Mouse (Mus musculus) midbrain, embryonic 10.5 days (tissue): Measurements from ENCODE around the gene Aaed1. TPM values are rescaled to one million over a fixed set of nuclear protein-coding genes. Genes with fewer than 3 reads are reported as not detected.

Experiments
- DNase-seq: peaks from one replicate; pipeline ENCODE4 v3.0.0-alpha.2; 2017; ENCODE audit warnings: low spot score
- H3K27ac ChIP-seq: fragments of 300-500 bp; sonication (generic); replicated peaks from 2 replicates; pipeline ENCODE4 v1.5.1; 2016; ENCODE audit warnings: mild to moderate bottlenecking
- H3K27me3 ChIP-seq: fragments of 300-500 bp; sonication (generic); 2 replicates; pipeline ENCODE4 v1.6.1; 2016; ENCODE audit warnings: low read depth, mild to moderate bottlenecking; ENCODE audit not compliant: poor library complexity, severe bottlenecking
- H3K36me3 ChIP-seq: fragments of 300-500 bp; sonication (generic); 2 replicates; pipeline ENCODE4 v1.6.1; 2016; ENCODE audit warnings: mild to moderate bottlenecking, moderate library complexity
- H3K4me1 ChIP-seq: fragments of 300-500 bp; sonication (generic); 2 replicates; pipeline ENCODE4 v1.6.1; 2016
- H3K4me3 ChIP-seq: fragments of 300-500 bp; sonication (generic); 2 replicates; pipeline ENCODE4 v1.5.1; 2016; ENCODE audit warnings: mild to moderate bottlenecking, moderate library complexity
- H3K9me3 ChIP-seq: fragments of 300-500 bp; sonication (generic); replicated peaks from 2 replicates; pipeline ENCODE4 v1.6.1; 2016; ENCODE audit warnings: mild to moderate bottlenecking
- WGBS: fragments of 180-500 bp; shearing (Covaris S2); methylation state at CpG from one replicate; pipeline ENCODE4 v1.1.7; 2016; 5-methylcytosine and 5-hydroxymethylcytosine counted together
- polyA plus RNA-seq: library from polyadenylated mRNA; unstranded; fragments of >200 nt; fragmentation: Nextera tagmentation; extraction: Ambion mirVana; gene quantifications from 2 replicates; pipeline ENCODE4 v1.2.1, GENCODE M21; 2016

The Aaed1 gene
- polyA plus RNA-seq, 1 experiment from 2014 or later, result 25.3 TPM

DNA sequence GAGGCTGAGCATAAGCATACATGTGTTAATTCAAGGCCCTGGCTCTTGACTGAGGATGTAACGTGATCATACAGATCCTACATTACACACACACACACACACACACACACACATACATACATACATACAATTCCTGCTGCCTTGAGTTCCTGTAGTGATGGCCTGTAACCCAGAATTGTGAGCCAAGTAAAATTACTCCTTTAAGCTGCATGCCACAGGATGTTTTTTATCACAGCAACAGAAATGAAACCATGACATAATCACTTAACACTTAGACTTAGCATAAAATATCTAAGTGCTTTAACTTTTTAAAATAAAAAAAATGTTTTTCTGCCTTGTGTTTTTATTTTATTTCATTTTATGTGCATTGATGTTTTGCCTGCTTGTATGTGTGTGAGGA lies 13.4 kb downstream of the Aaed1 start:
- 94% methylated on average over 1 of the region's 1 CpGs for WGBS
- no peak overlapping the region for H3K27ac ChIP-seq
- no peaks in the 10 kb centered on the region for H3K9me3 ChIP-seq
- no peak for DNase-seq
- H3K36me3 ChIP-seq, result peaks cover 9% of the 10 kb centered on the region
- H3K4me1 ChIP-seq, result no peaks in the 10 kb centered on the region
- H3K4me3 ChIP-seq, result no peak overlapping the region
- no peaks in the 10 kb centered on the region for H3K27me3 ChIP-seq

DNA sequence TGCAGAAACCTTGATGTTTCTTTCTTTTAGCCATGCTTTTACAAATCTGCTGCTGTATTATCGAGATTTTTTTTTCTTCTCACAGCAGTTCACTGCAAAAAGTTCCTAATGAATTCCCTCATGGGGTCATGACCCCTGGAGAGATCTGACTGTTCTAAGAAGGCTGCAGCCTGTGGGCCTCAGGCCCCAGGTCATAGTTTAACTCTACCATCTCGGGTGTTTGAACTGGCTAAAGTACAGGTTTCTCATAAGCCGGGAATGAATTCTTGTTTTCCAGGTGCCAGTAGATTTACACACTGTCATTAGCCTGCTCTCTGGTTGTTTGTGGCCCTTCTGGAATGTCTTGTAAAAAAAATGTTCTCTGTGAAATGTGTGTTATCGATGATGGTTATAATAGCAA lies 25.7 kb downstream of the Aaed1 start:
- H3K27ac ChIP-seq, result no peak overlapping the region
- H3K36me3 ChIP-seq, result 0 out of 2 replicates have a peak, but pooled peaks cover 3% of the 10 kb centered on the region
- no peak for DNase-seq
- H3K4me3 ChIP-seq, result no peak overlapping the region
- H3K9me3 ChIP-seq, result 0 out of 2 replicates have a peak, but pooled peaks cover 3% of the 10 kb centered on the region
- H3K4me1 ChIP-seq, result peaks cover 12% of the 10 kb centered on the region
- H3K27me3 ChIP-seq, result no peaks in the 10 kb centered on the region
- 49% methylated on average over 4 of the region's 4 CpGs for WGBS

DNA sequence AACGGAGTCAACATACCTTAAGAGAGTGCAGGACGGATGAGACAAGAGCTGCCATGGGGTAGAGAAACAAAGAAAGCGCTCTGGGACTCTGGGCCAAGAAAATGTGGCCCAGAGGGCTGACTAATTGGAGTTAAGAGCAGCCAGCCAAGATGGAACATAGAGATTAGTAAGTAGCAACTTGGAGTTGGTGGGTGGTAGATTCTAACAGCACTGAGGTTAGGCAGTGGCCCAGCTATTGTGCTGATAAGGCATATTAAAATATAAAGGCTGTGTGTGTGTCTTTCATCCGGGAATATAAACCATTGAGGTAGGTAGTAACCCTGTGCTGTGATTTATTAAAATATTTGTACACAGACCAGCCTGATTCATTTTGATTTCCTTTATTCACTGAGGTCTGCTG lies 26.2 kb downstream of the Aaed1 start:
- Histone ChIP-seq H3K4me1 (peaks cover 12% of the 10 kb centered on the region), H3K27me3 (no peaks in the 10 kb centered on the region), H3K4me3 (no peak overlapping the region), H3K9me3 (0 out of 2 replicates have a peak, but pooled peaks cover 3% of the 10 kb centered on the region), H3K36me3 (0 out of 2 replicates have a peak, but pooled peaks cover under 1% of the 10 kb centered on the region), H3K27ac (no peak overlapping the region)
- 77% methylated on average over 4 of the region's 4 CpGs for whole genome bisulfite sequencing
- no peak for DNase-seq

DNA sequence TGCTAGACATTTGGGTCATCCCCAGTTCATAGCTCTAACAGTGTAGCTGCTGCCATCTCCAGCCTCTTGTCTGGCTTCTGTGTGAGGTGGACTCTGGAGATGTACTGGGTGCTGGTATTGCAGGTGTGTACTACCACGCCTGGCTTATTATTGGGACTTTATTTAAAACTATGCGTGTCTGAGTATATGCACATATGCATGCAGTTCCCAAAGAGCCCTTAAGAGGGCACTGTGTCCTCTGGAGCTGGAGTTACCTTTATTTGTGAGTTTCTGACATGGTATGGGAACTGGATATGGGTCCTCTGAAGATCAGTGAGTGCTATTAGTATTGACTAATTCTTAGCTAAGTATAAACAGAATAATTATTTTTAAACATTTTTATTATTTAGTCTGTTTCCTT lies 27.8 kb downstream of the Aaed1 start:
- Histone ChIP-seq H3K27me3 (no peaks in the 10 kb centered on the region), H3K9me3 (0 out of 2 replicates have a peak, but pooled peaks cover 3% of the 10 kb centered on the region), H3K36me3 (no peaks in the 10 kb centered on the region), H3K27ac (no peak overlapping the region), H3K4me3 (no peak overlapping the region), H3K4me1 (peaks cover 12% of the 10 kb centered on the region)
- DNase-seq, result no peak
- 93% methylated on average over 2 of the region's 2 CpGs for WGBS

DNA sequence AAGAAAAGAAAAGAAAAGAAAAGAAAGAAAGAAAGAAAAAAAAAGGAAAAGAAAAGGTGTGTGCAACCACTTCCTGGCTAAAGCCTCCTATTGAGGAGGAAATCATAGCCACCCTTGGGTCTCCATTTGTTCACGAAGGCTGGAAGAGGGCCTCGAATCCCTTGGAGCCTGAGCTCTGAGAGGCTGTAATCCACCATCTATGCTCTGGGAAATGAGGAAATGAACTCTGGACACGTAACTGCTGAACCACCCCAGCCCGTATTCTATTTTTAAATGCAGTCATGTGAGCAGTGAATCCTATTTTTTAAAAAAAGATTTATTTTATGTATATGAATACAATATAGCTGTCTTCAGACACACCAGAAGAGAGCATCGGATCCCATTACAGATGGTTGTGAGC lies 31.6 kb downstream of the Aaed1 start:
- 93% methylated on average over 5 of the region's 5 CpGs for WGBS
- Histone ChIP-seq H3K4me1 (peaks cover under 1% of the 10 kb centered on the region; the same call in 1 of the 2 replicates), H3K4me3 (no peak overlapping the region), H3K9me3 (0 out of 2 replicates have a peak, but pooled peaks cover 3% of the 10 kb centered on the region), H3K36me3 (no peaks in the 10 kb centered on the region), H3K27ac (no peak overlapping the region), H3K27me3 (peaks cover 20% of the 10 kb centered on the region)
- DNase-seq, result no peak

DNA sequence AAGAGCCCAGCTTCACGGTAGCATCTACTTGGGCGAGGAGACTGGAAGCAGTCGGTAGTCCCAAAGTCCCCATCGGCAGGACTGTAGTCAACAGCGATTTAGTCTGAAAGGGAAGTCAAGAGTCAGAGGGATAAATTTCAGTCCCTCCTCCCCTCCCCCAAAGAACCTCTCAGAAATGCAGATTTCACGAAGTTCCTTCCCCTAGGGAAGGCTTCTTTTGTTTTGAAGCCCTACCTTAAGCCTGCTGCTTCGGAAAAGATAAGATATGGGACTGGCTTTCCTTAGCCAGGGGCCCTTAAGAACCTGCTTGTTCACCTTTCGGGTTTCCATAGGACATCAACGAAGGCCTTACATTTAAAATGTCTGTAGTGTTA lies 36.8 kb downstream of the Aaed1 start:
- peak overlapping the region; percentile 81; the same call in 1 of the 2 replicates for H3K27ac ChIP-seq
- WGBS, result 9% methylated on average over 9 of the region's 9 CpGs
- H3K4me1 ChIP-seq, result peaks cover 23% of the 10 kb centered on the region
- no peaks in the 10 kb centered on the region for H3K36me3 ChIP-seq
- DNase-seq, result no peak
- peak overlapping the region; percentile 89 for H3K4me3 ChIP-seq
- H3K9me3 ChIP-seq, result no peaks in the 10 kb centered on the region
- H3K27me3 ChIP-seq, result peaks cover 39% of the 10 kb centered on the region

DNA sequence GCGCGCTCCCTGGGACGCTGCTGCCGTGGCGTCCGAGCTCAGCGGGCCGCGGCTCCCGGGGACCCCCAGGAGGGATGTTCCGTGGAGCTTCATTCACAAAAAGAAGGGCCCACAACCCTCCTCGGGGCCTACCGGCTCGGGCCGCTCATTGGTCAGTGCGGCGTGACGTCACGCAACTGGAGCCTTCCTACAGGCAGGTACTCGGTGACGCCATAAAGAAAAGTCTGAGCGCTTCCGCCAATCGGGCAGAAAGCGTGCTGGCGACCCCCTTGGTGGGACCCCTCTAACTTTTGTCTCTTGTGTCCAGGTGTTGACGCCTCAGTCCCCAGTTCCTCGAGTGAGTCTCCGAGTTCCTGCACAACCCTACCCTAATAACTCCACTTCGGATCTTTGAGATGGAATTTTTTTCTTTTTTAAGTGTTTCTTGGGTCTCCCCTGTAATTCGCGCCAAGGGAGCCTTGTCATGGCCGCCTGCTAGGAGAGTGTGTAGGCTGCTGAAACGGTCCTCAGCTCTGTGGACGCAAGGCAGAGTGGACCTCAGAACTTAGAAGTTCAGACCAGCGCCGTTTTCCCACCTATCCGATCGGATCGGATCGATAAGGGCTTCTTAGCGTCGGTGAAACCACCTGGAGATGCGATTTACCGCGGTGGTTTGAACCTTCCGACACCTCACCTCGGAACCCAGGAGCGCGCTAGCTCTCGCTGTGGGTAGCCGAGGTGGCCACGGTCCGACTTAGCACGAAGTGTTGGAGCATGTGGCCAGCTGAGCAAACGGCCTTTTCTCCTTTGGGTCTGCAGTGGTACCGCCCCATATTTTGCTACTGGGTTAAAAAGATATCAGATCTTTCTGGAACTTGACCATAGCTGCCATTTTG lies 37.4 kb downstream of the Aaed1 start, which contains the start of gene Cdc14b:
Gene Cdc14b (minus strand): TSS at position 412 of the 875 bp plus-strand sequence.
- H3K4me1 ChIP-seq, result peaks cover 23% of the 10 kb centered on the region
- under 1% methylated on average over 57 of the region's 57 CpGs for WGBS
- peak within 1 kb of the TSS; percentile 89 for H3K4me3 ChIP-seq
- peak; percentile 92 for DNase-seq
- peaks cover 39% of the 10 kb centered on the region for H3K27me3 ChIP-seq
- H3K9me3 ChIP-seq, result no peaks in the 10 kb centered on the region
- H3K27ac ChIP-seq, result peak within 1 kb of the TSS; percentile 81
- H3K36me3 ChIP-seq, result no peaks in the 10 kb centered on the region

DNA sequence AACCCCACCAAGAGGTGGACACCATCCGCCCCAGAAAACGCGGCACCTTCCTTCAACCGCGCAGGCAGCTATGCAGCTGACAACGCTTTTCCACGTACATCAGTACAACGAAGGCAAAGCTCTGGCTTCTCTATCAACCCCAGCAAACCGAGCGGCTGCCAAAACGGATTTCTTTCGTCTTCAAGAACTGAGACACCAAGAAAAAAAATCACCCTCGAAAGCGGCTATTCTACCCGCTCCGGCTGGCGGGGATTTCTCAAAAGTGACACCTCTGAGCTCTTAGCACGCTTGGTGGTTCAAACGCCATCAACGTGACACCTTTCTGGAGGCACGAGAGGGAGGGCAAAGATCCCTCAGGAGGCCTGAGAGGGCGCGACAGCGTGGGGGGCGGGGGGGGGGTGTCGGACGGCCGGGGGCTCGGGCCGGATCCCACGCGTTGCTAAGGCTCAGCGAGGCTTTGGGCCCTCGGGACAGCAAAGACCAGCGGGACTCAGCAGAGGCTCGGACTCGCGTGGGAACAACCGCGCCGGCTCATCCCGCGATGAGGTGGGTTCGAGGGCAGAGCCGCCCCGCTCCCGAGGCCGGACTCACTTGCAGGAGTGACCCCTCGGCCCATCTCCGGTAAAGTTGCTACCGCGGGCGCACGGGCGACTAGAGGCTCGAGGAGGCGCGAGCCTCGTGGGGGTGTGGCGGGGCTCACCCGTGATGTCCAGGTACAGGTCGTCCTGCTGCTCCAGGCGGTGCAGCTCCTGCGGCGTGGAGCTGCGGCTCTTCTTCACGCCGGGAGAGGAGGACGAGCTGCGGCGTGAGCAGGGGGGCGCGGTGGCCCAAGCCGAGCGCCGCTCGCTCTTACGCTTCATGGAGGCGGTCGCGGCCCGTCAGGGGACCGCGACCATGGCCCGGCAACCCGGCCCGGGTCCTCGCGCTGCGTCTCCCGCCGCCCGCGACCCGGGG lies 38.3 kb downstream of the Aaed1 start:
- H3K27me3 ChIP-seq, result peaks cover 39% of the 10 kb centered on the region
- under 1% methylated on average over 85 of the region's 95 CpGs for WGBS

DNA sequence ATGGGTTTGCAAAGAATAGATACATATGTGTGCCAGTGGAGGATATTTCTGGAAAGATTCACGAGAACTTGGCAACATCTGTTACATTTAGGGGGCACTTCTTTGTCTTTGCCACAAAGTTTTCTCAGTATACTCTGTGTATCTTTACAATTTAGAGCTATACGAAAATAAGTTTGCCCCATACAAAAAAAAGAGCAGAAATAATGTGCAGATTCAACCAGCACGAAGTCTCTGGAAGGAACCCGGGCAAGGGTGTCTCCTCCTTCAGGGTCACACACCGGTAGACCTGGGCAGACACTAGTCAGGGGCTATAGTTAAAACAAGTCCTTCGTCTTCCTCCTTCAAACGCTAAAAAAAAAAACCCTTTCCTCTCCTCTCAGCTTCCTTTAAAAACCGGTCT lies 39.2 kb downstream of the Aaed1 start:
- Histone ChIP-seq H3K4me1 (peaks cover 23% of the 10 kb centered on the region), H3K9me3 (no peaks in the 10 kb centered on the region), H3K36me3 (no peaks in the 10 kb centered on the region), H3K4me3 (peak overlapping the region; percentile 89; the same call in 1 of the 2 replicates), H3K27me3 (peaks cover 39% of the 10 kb centered on the region), H3K27ac (no peak overlapping the region)
- no peak for DNase-seq
- 58% methylated on average over 8 of the region's 8 CpGs for WGBS

More for the DNA sequence above, 38.3 kb downstream of the Aaed1 start:
- peak overlapping the region; percentile 81 for H3K27ac ChIP-seq
- H3K36me3 ChIP-seq, result no peaks in the 10 kb centered on the region
- H3K4me3 ChIP-seq, result peak overlapping the region; percentile 89
- no peak for DNase-seq
- H3K4me1 ChIP-seq, result peaks cover 23% of the 10 kb centered on the region
- no peaks in the 10 kb centered on the region for H3K9me3 ChIP-seq

DNA sequence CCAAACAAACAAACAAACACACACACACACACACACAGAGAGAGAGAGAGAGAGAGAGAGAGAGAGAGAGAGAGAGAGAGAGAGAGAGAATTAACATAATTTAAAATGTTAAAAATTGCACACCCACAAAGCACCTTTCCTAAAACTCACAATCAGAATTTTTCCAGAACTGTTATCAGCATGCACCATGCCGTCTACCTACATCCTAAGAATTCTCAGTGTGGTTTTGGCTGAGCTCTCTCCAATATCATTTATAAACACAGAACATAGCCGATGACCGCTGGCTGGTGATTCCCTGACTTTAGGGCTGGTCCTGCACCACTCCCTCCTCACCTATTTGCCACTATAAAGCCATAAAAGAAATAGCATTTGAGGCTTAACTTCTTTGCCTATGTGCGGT lies 44.1 kb downstream of the Aaed1 start:
- no peak overlapping the region for H3K4me3 ChIP-seq
- 0 out of 2 replicates have a peak, but pooled peaks cover 2% of the 10 kb centered on the region for H3K9me3 ChIP-seq
- H3K27ac ChIP-seq, result no peak overlapping the region
- no peaks in the 10 kb centered on the region for H3K36me3 ChIP-seq
- peaks cover 16% of the 10 kb centered on the region for H3K4me1 ChIP-seq
- WGBS, result 90% methylated on average over 4 of the region's 4 CpGs
- H3K27me3 ChIP-seq, result peaks cover 9% of the 10 kb centered on the region
- DNase-seq, result no peak

DNA sequence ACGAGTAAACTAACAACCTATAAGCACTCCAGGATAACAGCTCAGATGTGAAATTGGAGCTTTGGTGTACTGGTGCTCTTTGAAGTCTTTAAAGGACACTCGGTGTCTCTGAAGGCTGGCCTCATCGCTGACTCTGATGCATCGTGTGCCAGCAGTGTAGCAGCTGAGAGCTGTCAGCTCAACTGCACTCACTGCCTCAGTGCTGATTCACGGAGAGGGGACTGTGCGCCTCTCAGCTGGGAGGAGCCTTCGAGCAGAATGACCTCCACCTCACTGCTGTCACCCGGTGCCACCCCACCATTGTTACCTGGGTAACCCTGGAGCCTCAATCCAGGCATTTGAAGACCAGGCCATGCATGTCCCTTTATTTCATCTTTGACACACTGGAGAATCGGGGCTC lies 45.4 kb downstream of the Aaed1 start:
- DNase-seq, result peak; percentile 24
- peaks cover 13% of the 10 kb centered on the region for H3K4me1 ChIP-seq
- no peak overlapping the region for H3K4me3 ChIP-seq
- H3K27ac ChIP-seq, result no peak overlapping the region
- H3K36me3 ChIP-seq, result no peaks in the 10 kb centered on the region
- H3K9me3 ChIP-seq, result 0 out of 2 replicates have a peak, but pooled peaks cover 2% of the 10 kb centered on the region
- WGBS, result 23% methylated on average over 9 of the region's 9 CpGs
- no peaks in the 10 kb centered on the region for H3K27me3 ChIP-seq

DNA sequence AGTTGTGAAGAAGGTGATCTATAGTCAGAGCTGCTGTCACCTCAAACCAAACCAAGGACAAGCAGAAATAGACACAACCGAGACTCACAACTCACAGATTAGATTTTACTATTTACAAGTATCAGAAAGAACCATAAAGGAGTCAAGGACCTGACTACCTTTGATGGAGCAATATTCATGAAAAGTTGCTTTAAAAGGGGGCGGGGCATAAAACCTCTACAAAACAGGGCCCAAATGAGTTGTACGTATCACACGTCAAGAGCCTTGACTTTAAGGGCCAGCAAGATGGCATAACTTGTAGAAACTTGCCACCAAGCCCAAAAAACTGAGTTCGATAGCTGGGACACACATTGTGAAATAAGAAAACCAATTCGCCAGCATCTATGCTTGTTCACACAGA lies 47.9 kb downstream of the Aaed1 start:
- H3K4me3 ChIP-seq, result no peak overlapping the region
- H3K36me3 ChIP-seq, result no peaks in the 10 kb centered on the region
- no peak for DNase-seq
- 93% methylated on average over 6 of the region's 6 CpGs for WGBS
- no peak overlapping the region for H3K27ac ChIP-seq
- H3K9me3 ChIP-seq, result 0 out of 2 replicates have a peak, but pooled peaks cover 2% of the 10 kb centered on the region
- H3K4me1 ChIP-seq, result peaks cover 13% of the 10 kb centered on the region
- no peaks in the 10 kb centered on the region for H3K27me3 ChIP-seq
